Mouse (Mus musculus): ENCODE data around the gene Npepps.

DNA sequence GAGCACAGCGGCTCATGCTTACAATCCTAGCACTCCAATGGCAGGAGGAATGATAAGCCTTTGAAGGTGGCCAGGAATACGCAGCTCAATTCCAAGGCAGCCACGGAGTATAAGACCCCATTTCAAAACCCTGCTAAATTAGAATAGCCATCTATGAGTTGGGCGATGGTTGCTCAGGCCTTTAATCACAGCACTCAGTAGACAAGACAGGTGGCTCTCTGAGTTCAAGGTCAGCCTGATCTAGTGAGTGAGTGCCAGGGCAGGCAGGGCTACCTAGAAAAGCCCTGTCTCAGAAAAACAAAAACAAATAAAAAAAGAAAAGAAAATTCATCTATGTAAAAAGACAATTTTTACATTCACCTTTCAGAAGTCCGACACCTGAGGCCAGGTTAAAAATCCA, 3.3 kb downstream of the Npepps start:
- TF ChIP-seq CTCF (IDR thresholded peaks at IDR 0.05; ENCODE audit: low read depth) = no peak
- no peak for TF ChIP-seq EP300 (optimal IDR thresholded peaks at IDR 0.05)

Measured in stomach, postnatal 0 days (tissue).